Mouse (Mus musculus): ENCODE data around the gene Marco. TPM values are rescaled to one million over a fixed set of nuclear protein-coding genes. Genes with fewer than 3 reads are reported as not detected.
A peak's percentile ranks its signal among the peaks of the same experiment; 100 is the strongest.

The Marco gene
- not detected for total RNA-seq (2021)
- long read RNA-seq, experiment 1: 0 reads
- long read RNA-seq, experiment 2: 0 reads

GRCm38 (mm10) chr1:120504924-120505323 lies at the start of gene Marco:
TSS of gene Marco (minus strand) at chr1:120505024.
- no peak for DNase-seq (ENCODE audit: low spot score in 2 of 2)

GRCm38 (mm10) chr1:120539506-120540029 lies 34.7 kb upstream of the Marco start:
- no peak for DNase-seq (ENCODE audit: low spot score in 2 of 2)

GRCm38 (mm10) chr1:120536998-120537397 lies 32.2 kb upstream of the Marco start:
- DNase-seq (ENCODE audit: low spot score in 2 of 2): no peak

GRCm38 (mm10) chr1:120535919-120536318 lies 31.1 kb upstream of the Marco start:
- no peak for DNase-seq (ENCODE audit: low spot score in 2 of 2)

GRCm38 (mm10) chr1:120532321-120532916 lies 27.6 kb upstream of the Marco start:
- DNase-seq (ENCODE audit: low spot score in 2 of 2): no peak

GRCm38 (mm10) chr1:120531770-120532169 lies 26.9 kb upstream of the Marco start:
- no peak for DNase-seq (ENCODE audit: low spot score in 2 of 2)

GRCm38 (mm10) chr1:120529881-120530280 lies 25.1 kb upstream of the Marco start:
- no peak for DNase-seq (ENCODE audit: low spot score in 2 of 2)

- DNase-seq (ENCODE audit: low spot score in 2 of 2): no peak
Measured at GRCm38 (mm10) chr1:120517618-120518017, 12.8 kb upstream of the Marco start.

- no peak for DNase-seq (ENCODE audit: low spot score in 2 of 2)
Measured at GRCm38 (mm10) chr1:120510311-120510710, 5.5 kb upstream of the Marco start.

GRCm38 (mm10) chr1:120508976-120509375 lies 4.2 kb upstream of the Marco start:
- DNase-seq (ENCODE audit: low spot score in 2 of 2): no peak

- DNase-seq (ENCODE audit: low spot score in 2 of 2): no peak
Measured at GRCm38 (mm10) chr1:120504046-120504710, 646 bp downstream of the Marco start.

GRCm38 (mm10) chr1:120501496-120501895 lies 3.3 kb downstream of the Marco start:
- no peak for DNase-seq (ENCODE audit: low spot score in 2 of 2)

GRCm38 (mm10) chr1:120498036-120498435 lies 6.8 kb downstream of the Marco start:
- DNase-seq (ENCODE audit: low spot score in 2 of 2): no peak

- no peak for DNase-seq (ENCODE audit: low spot score in 2 of 2)
Measured at GRCm38 (mm10) chr1:120480937-120481336, 23.9 kb downstream of the Marco start.

- DNase-seq (ENCODE audit: low spot score in 2 of 2): no peak
Measured at GRCm38 (mm10) chr1:120474825-120475224, 30.0 kb downstream of the Marco start.

- DNase-seq (ENCODE audit: low spot score in 2 of 2): peak; percentile 46 to 54
Measured at GRCm38 (mm10) chr1:120468891-120469290, 35.9 kb downstream of the Marco start.

- DNase-seq (ENCODE audit: low spot score in 2 of 2): no peak
Measured at GRCm38 (mm10) chr1:120467323-120467722, 37.5 kb downstream of the Marco start.

- no peak for DNase-seq (ENCODE audit: low spot score in 2 of 2)
Measured at GRCm38 (mm10) chr1:120466751-120467150, 38.1 kb downstream of the Marco start.

GRCm38 (mm10) chr1:120459032-120459431 lies 45.8 kb downstream of the Marco start:
- DNase-seq (ENCODE audit: low spot score in 2 of 2): no peak

- DNase-seq (ENCODE audit: low spot score in 2 of 2): no peak
Measured at GRCm38 (mm10) chr1:120458524-120458923, 46.3 kb downstream of the Marco start.

- no peak for DNase-seq (ENCODE audit: low spot score in 2 of 2)
Measured at GRCm38 (mm10) chr1:120451486-120452270, 53.1 kb downstream of the Marco start.

- peak in 1 of 2 experiments; percentile 2 for DNase-seq (ENCODE audit: low spot score in 2 of 2)
Measured at GRCm38 (mm10) chr1:120449662-120450061, 55.2 kb downstream of the Marco start.

All from layer of hippocampus, postnatal 14 days (tissue).